Mouse (Mus musculus): ENCODE results near the gene Wfdc5. TPM values are rescaled to one million over a fixed set of nuclear protein-coding genes. Genes with fewer than 3 reads are reported as not detected.
A peak's percentile ranks its signal among the peaks of the same experiment; 100 is the strongest.

Wfdc5 gene
- polyA plus RNA-seq, 1 experiment from 2014 or later: not detected

GRCm38 (mm10) chr2:164168571-164168946 is 14.0 kb downstream of the Wfdc5 start:
- peaks cover 30% of the 10 kb centered on the region for H3K4me1 ChIP-seq
- no peaks in the 10 kb centered on the region for H3K36me3 ChIP-seq (replicated peaks)
- H3K4me3 ChIP-seq: peak overlapping the region; percentile 40
- peak; percentile 76 for ATAC-seq (replicated peaks)
- H3K9ac ChIP-seq: peak overlapping the region; percentile 16; the same call in 1 of the 2 replicates
- no peak overlapping the region for H3K27ac ChIP-seq
- H3K9me3 ChIP-seq: no peaks in the 10 kb centered on the region
- peak overlapping the region; percentile 62 for H3K4me2 ChIP-seq
- WGBS: 12% methylated on average over 42 of the region's 42 CpGs
- peaks cover 59% of the 10 kb centered on the region for H3K27me3 ChIP-seq (replicated peaks)

DNA sequence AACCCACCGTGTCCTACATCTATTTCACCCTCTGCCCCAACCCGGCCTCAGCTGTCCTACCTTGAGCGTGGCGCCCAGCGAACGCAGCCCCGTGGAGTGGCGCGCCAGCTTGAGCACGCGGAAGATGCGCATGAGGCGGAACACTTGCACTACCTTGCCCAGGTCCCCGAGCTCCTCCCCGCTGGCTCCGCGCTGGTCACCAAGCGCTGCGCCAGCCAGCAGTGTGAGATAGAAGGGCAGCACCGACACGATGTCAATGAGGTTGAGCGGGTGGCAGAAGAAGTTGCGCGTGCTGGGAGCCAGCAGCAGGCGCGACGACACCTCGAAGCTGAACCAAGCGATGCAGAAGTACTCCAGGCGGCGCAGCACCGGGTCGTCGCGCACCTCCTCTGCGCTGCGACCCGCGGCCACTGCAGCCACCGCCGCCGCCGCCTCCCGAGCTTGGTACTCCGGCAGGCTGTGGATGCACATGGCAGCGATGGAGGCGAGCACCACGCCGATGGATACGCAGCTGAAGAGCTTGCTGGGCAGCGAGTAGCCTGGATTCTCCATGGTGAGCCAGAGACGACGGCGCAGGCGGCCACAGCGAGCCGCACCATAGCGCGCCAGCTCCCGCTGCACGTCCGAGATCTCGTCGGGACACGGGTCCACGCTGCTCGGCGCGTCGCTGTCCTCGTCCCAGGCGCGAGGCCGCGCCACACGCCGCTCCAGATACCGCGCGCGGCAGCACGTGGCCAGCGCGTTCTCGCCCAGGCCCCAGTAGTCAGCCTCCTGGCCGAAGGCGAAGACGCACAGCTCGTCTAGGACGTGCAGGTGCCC is 14.6 kb downstream of the Wfdc5 start:
- peak overlapping the region; percentile 62 for H3K4me2 ChIP-seq
- H3K36me3 ChIP-seq (replicated peaks): no peaks in the 10 kb centered on the region
- H3K4me1 ChIP-seq: peaks cover 30% of the 10 kb centered on the region
- peaks cover 59% of the 10 kb centered on the region for H3K27me3 ChIP-seq (replicated peaks)
- ATAC-seq (replicated peaks): peak; percentile 85
- WGBS: 12% methylated on average over 83 of the region's 90 CpGs
- peak overlapping the region; percentile 16 for H3K9ac ChIP-seq
- peak overlapping the region; percentile 40 for H3K4me3 ChIP-seq
- H3K9me3 ChIP-seq: no peaks in the 10 kb centered on the region
- H3K27ac ChIP-seq: no peak overlapping the region

GRCm38 (mm10) chr2:164164941-164165340 is 17.6 kb downstream of the Wfdc5 start:
- 92% methylated on average over 5 of the region's 5 CpGs for WGBS
- H3K27ac ChIP-seq: no peak overlapping the region
- peaks cover 13% of the 10 kb centered on the region for H3K4me1 ChIP-seq
- H3K4me3 ChIP-seq: no peak overlapping the region
- no peaks in the 10 kb centered on the region for H3K9me3 ChIP-seq
- H3K36me3 ChIP-seq (replicated peaks): no peaks in the 10 kb centered on the region
- peaks cover 40% of the 10 kb centered on the region for H3K27me3 ChIP-seq (replicated peaks)
- no peak overlapping the region for H3K9ac ChIP-seq
- no peak overlapping the region for H3K4me2 ChIP-seq
- ATAC-seq (replicated peaks): no peak

DNA sequence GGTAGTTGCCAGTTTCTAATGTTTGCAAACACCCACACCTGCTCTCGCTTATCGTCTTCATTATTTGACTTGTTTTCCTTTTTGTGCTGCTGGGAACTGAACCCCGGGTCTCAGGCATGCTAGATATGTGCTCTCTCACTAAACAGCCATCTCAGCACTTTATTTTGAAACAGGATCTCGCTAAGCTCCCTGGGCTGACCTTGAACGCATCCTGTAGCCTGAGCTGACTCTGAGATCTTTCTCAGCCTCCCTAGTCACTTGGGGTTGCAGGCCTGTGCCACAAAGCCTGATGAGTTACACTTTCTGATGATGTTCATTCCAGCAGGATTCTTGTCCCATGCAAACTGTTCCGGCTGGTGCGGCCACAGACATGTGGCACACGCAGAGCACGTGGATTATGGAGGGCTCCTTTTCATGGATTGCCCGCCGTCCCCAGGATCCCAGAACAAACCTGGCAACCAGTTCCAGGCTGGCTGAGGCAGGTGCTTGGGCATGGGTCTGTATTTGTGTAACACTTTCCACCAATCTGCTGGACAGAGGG is 21.0 kb downstream of the Wfdc5 start:
- no peak for ATAC-seq (replicated peaks)
- 85% methylated on average over 11 of the region's 11 CpGs for WGBS

GRCm38 (mm10) chr2:164158838-164159237 is 23.7 kb downstream of the Wfdc5 start:
- no peak overlapping the region for H3K4me3 ChIP-seq
- H3K27ac ChIP-seq: no peak overlapping the region
- no peaks in the 10 kb centered on the region for H3K9me3 ChIP-seq
- no peaks in the 10 kb centered on the region for H3K27me3 ChIP-seq (replicated peaks)
- H3K4me2 ChIP-seq: no peak overlapping the region
- ATAC-seq (replicated peaks): no peak
- 91% methylated on average over 2 of the region's 2 CpGs for WGBS
- H3K4me1 ChIP-seq: no peaks in the 10 kb centered on the region
- no peak overlapping the region for H3K9ac ChIP-seq
- peaks cover 3% of the 10 kb centered on the region; the same call in 1 of the 2 replicates for H3K36me3 ChIP-seq (replicated peaks)

More for the DNA sequence above, 21.0 kb downstream of the Wfdc5 start:
- Histone ChIP-seq H3K4me1 (no peaks in the 10 kb centered on the region), H3K9me3 (no peaks in the 10 kb centered on the region), H3K4me2 (no peak overlapping the region), H3K9ac (no peak overlapping the region), H3K27ac (no peak overlapping the region), H3K27me3 (replicated peaks) (peaks cover 6% of the 10 kb centered on the region), H3K4me3 (no peak overlapping the region), H3K36me3 (replicated peaks) (no peaks in the 10 kb centered on the region)

GRCm38 (mm10) chr2:164156158-164156557 is 26.4 kb downstream of the Wfdc5 start:
- peaks cover 4% of the 10 kb centered on the region; the same call in 1 of the 2 replicates for H3K36me3 ChIP-seq (replicated peaks)
- WGBS: 91% methylated on average over 7 of the region's 7 CpGs
- H3K4me3 ChIP-seq: no peak overlapping the region
- H3K27ac ChIP-seq: no peak overlapping the region
- no peaks in the 10 kb centered on the region for H3K4me1 ChIP-seq
- H3K9ac ChIP-seq: no peak overlapping the region
- H3K9me3 ChIP-seq: no peaks in the 10 kb centered on the region
- H3K27me3 ChIP-seq (replicated peaks): no peaks in the 10 kb centered on the region
- no peak for ATAC-seq (replicated peaks)
- H3K4me2 ChIP-seq: no peak overlapping the region

GRCm38 (mm10) chr2:164154007-164154406 is 28.5 kb downstream of the Wfdc5 start:
- H3K27ac ChIP-seq: no peak overlapping the region
- no peak overlapping the region for H3K9ac ChIP-seq
- no peaks in the 10 kb centered on the region for H3K27me3 ChIP-seq (replicated peaks)
- WGBS: 94% methylated on average over 10 of the region's 10 CpGs
- no peak overlapping the region for H3K4me3 ChIP-seq
- ATAC-seq (replicated peaks): no peak
- no peak overlapping the region for H3K4me2 ChIP-seq
- H3K9me3 ChIP-seq: no peaks in the 10 kb centered on the region
- no peaks in the 10 kb centered on the region for H3K4me1 ChIP-seq
- peaks cover 4% of the 10 kb centered on the region; the same call in 1 of the 2 replicates for H3K36me3 ChIP-seq (replicated peaks)

- Histone ChIP-seq H3K4me3 (no peak overlapping the region), H3K4me2 (no peak overlapping the region), H3K27ac (no peak overlapping the region), H3K27me3 (replicated peaks) (no peaks in the 10 kb centered on the region), H3K36me3 (replicated peaks) (peaks cover 4% of the 10 kb centered on the region; the same call in 1 of the 2 replicates), H3K9me3 (no peaks in the 10 kb centered on the region), H3K9ac (no peak overlapping the region), H3K4me1 (no peaks in the 10 kb centered on the region)
- 96% methylated on average over 11 of the region's 11 CpGs for WGBS
- ATAC-seq (replicated peaks): no peak
Observed at GRCm38 (mm10) chr2:164152341-164152740, 30.2 kb downstream of the Wfdc5 start.

DNA sequence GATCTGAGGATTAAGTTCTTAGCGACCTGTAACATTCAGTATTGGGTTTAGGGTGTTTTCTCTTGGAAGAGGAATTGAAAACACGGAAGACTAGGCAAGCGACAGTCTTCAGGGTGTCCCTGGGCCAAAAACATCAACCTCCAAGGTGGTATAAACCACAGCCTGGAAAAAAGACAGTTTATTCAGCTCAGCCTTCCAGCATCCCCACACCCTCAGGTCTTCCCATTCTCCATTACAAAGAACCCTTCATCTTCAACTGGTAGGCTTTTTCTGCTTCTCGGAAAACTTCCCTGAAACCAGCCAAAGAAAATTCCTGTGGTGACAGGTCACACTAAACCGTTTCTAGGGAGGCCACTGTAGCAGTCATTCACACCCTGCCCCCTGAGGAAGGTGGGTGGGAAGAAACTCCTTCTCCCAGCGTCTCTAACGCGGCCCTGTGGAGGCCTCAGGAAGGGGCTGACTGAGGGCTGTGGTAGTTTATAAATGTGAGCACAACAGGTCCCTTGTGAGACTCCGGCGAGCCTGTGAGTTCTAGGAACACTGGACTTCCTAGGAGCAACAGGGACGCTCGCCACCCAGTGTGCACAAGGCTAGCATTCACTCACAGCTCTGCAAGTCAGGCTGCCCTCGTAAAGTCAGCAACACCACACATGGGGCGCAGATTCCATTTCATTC is 32.3 kb downstream of the Wfdc5 start:
- H3K4me1 ChIP-seq: no peaks in the 10 kb centered on the region
- no peaks in the 10 kb centered on the region for H3K27me3 ChIP-seq (replicated peaks)
- H3K4me3 ChIP-seq: no peak overlapping the region
- H3K4me2 ChIP-seq: no peak overlapping the region
- H3K27ac ChIP-seq: no peak overlapping the region
- ATAC-seq (replicated peaks): no peak
- 48% methylated on average over 14 of the region's 14 CpGs for WGBS
- peaks cover 4% of the 10 kb centered on the region; the same call in 1 of the 2 replicates for H3K36me3 ChIP-seq (replicated peaks)
- no peaks in the 10 kb centered on the region for H3K9me3 ChIP-seq
- H3K9ac ChIP-seq: no peak overlapping the region

DNA sequence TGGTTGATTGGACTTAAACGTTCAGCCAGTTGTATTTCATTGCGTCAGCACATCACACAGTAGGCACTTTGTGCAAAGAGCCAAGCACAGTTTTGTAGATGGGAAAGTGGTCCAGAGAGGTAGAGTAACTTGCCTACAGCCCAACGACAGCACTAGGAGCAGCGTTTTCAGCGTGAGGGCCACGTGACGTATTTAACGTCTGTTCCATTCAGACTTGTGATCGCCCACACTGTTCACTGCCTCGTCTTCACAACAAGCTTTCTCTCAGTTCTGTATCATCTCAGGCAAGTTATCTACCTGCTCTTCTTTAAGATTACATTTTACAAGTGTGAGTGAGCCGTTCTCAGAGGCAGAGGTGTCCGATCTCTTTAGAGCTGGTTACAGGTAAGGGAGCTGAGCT is 36.0 kb downstream of the Wfdc5 start:
- no peaks in the 10 kb centered on the region for H3K4me1 ChIP-seq
- no peaks in the 10 kb centered on the region for H3K9me3 ChIP-seq
- ATAC-seq (replicated peaks): no peak
- no peak overlapping the region for H3K9ac ChIP-seq
- H3K4me3 ChIP-seq: no peak overlapping the region
- 94% methylated on average over 12 of the region's 12 CpGs for WGBS
- no peaks in the 10 kb centered on the region for H3K27me3 ChIP-seq (replicated peaks)
- H3K4me2 ChIP-seq: no peak overlapping the region
- no peaks in the 10 kb centered on the region for H3K36me3 ChIP-seq (replicated peaks)
- no peak overlapping the region for H3K27ac ChIP-seq

- WGBS: 79% methylated on average over 10 of the region's 10 CpGs
- H3K27me3 ChIP-seq (replicated peaks): no peaks in the 10 kb centered on the region
- no peaks in the 10 kb centered on the region for H3K9me3 ChIP-seq
- ATAC-seq (replicated peaks): no peak
- no peaks in the 10 kb centered on the region for H3K36me3 ChIP-seq (replicated peaks)
- H3K9ac ChIP-seq: no peak overlapping the region
- H3K4me2 ChIP-seq: no peak overlapping the region
- H3K4me3 ChIP-seq: no peak overlapping the region
- no peak overlapping the region for H3K27ac ChIP-seq
- H3K4me1 ChIP-seq: no peaks in the 10 kb centered on the region
Observed at GRCm38 (mm10) chr2:164144541-164144940, 38.0 kb downstream of the Wfdc5 start.

DNA sequence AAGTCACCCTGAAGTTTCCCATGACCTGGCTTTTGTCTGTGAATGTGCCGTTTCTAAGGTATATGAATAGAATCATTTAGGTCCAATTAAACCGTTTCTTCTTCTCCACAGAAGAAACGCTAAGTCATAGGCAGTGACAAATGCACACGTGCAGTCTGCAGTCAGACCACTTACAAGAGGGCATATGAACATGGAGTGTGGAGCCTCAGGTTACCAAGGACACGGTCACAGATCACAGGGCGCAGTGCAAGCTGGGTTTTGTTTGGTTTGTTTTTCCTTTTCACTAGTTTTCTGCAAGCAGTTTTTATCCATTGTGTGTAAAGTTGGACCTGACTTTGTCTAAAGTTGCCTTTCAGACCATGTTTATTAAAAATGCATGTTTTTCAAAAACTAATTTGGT is 38.5 kb downstream of the Wfdc5 start:
- Histone ChIP-seq H3K9me3 (no peaks in the 10 kb centered on the region), H3K27ac (no peak overlapping the region), H3K9ac (no peak overlapping the region), H3K36me3 (replicated peaks) (no peaks in the 10 kb centered on the region), H3K27me3 (replicated peaks) (no peaks in the 10 kb centered on the region), H3K4me3 (no peak overlapping the region), H3K4me2 (no peak overlapping the region), H3K4me1 (no peaks in the 10 kb centered on the region)
- no peak for ATAC-seq (replicated peaks)
- WGBS: 58% methylated on average over 6 of the region's 6 CpGs

Measured in midbrain, embryonic 15.5 days (tissue).